Mouse (Mus musculus) testis, adult 2 months (tissue): ENCODE results near the gene Mrpl51.

Experiments used
- CTCF ChIP-seq: fragments of 200-500 bp; IDR thresholded peaks from 2 replicates; pipeline ENCODE4 v1.5.1; 2012; ENCODE audit warnings: low read depth, mild to moderate bottlenecking, inconsistent platforms, low read length, moderate library complexity; ENCODE audit not compliant: control insufficient read depth, insufficient read depth, insufficient replicate concordance
- POLR2A ChIP-seq: fragments of 200-500 bp; IDR thresholded peaks from 2 replicates; pipeline ENCODE4 v1.6.1; 2012; ENCODE audit warnings: low read depth, mild to moderate bottlenecking, inconsistent platforms, low read length, moderate library complexity; ENCODE audit not compliant: control insufficient read depth

DNA sequence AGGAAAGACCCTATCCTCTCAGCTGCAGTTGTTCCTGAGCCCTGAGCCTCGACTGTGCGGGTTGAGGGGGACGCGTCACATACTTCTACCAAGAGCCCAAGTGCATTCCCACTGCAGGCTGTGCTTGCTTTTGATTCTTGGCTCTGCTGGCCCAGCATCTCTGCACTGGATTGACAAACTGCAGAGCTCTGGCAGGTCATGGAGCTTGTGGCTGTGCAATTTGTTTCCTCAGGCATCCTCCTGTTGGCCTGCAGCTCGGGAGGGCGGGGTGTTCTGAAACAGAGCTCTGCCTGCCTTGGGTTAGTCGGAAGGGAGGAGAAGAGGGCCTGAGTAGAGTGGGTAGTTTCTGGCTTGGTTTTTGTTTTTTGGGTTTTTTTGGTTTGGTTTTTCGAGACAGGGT is 49.2 kb upstream of the Mrpl51 start:
- TF ChIP-seq POLR2A (no peak), CTCF (no peak)
